Mouse (Mus musculus) left cerebral cortex, adult 8-10 months (tissue): ENCODE data around the gene Sec14l4. TPM values are rescaled to one million over a fixed set of nuclear protein-coding genes. Genes with fewer than 3 reads are reported as not detected.
A peak's percentile ranks its signal among the peaks of the same experiment; 100 is the strongest.

ENCODE experiments used
- DNase-seq, 2 experiments: peaks; one replicate each; pipeline ENCODE4 v3.0.0; 2022; ENCODE audit warnings: low spot score in 2 of 2
- total RNA-seq, 4 experiments: library from RNA; stranded (reverse); gene quantifications; 2 replicates each; pipeline ENCODE4 v1.2.4; 2022

Sec14l4 gene
- total RNA-seq, 4 experiments from 2014 or later: 0.23 to 1.0 (median 0.37) TPM

GRCm38 (mm10) chr11:4078267-4078933 is 47.1 kb downstream of the Sec14l4 start:
- DNase-seq: no peak

- DNase-seq: peak; percentile 28 to 61
These were observed 49.0 kb downstream of the Sec14l4 start for GRCm38 (mm10) chr11:4080219-4080618.

- DNase-seq: peak in 1 of 2 experiments; percentile 52
These were observed 52.2 kb downstream of the Sec14l4 start for GRCm38 (mm10) chr11:4083316-4084078.

GRCm38 (mm10) chr11:4086246-4086645 is 55.0 kb downstream of the Sec14l4 start:
- no peak for DNase-seq

- peak in 1 of 2 experiments; percentile 59 for DNase-seq
These were observed 56.0 kb downstream of the Sec14l4 start for GRCm38 (mm10) chr11:4087267-4087666.

GRCm38 (mm10) chr11:4093459-4094377 is 62.5 kb downstream of the Sec14l4 start:
- DNase-seq: peak in 1 of 2 experiments; percentile 52

GRCm38 (mm10) chr11:4094378-4095170 is 63.3 kb downstream of the Sec14l4 start:
- peak in 1 of 2 experiments; percentile 64 for DNase-seq

- peak in 1 of 2 experiments; percentile 56 for DNase-seq
These were observed 64.2 kb downstream of the Sec14l4 start, which contains the start of gene Mtfp1 for GRCm38 (mm10) chr11:4095171-4096053. TSS of gene Mtfp1 (minus strand) at chr11:4095445.

GRCm38 (mm10) chr11:4096054-4096984 is 65.1 kb downstream of the Sec14l4 start:
- peak; percentile 94 to 99 for DNase-seq

GRCm38 (mm10) chr11:4097091-4097621 is 65.9 kb downstream of the Sec14l4 start:
- no peak for DNase-seq

Other genes with a start within 250 kb of the Sec14l4 start
- gene Osbp2, start 167.6 kb upstream of the Sec14l4 start, total RNA-seq: 100 to 1,000 TPM; 105 to 126 (median 115) TPM
- gene 4921536K21Rik, start 136.4 kb upstream of the Sec14l4 start, total RNA-seq: under 1 TPM; 0.21 to 0.86 (median 0.57) TPM
- gene Dusp18, start 136.2 kb upstream of the Sec14l4 start, total RNA-seq: 10 to 100 TPM; 17.5 to 19.6 (median 18.1) TPM
- 10 to 100 TPM; 17.3 to 20.6 (median 19.9) TPM for gene Slc35e4, start 116.8 kb upstream of the Sec14l4 start, total RNA-seq
- gene Tcn2, start 99.3 kb upstream of the Sec14l4 start, total RNA-seq: 10 to 100 TPM; 17.0 to 37.4 (median 23.1) TPM
- gene Pes1, start 67.5 kb upstream of the Sec14l4 start, total RNA-seq: 10 to 100 TPM; 38.5 to 47.9 (median 41.2) TPM
- gene 4930556J24Rik, start 54.7 kb upstream of the Sec14l4 start, total RNA-seq: not detected
- 10 to 100 TPM; 11.1 to 12.4 (median 12.1) TPM for gene Gal3st1, start 47.8 kb upstream of the Sec14l4 start, total RNA-seq
- gene Sec14l3, start 33.4 kb downstream of the Sec14l4 start, total RNA-seq: 1 to 10 TPM; 1.0 to 1.7 (median 1.4) TPM
- 10 to 100 TPM; 67.7 to 84.0 (median 72.4) TPM for gene Mtfp1, start 64.0 kb downstream of the Sec14l4 start, total RNA-seq
- 10 to 100 TPM; 35.3 to 36.8 (median 36.4) TPM for gene Sec14l2, start 92.0 kb downstream of the Sec14l4 start, total RNA-seq
- gene Rnf215, start 103.7 kb downstream of the Sec14l4 start, total RNA-seq: 10 to 100 TPM; 24.8 to 35.0 (median 31.1) TPM
- 10 to 100 TPM; 19.3 to 21.1 (median 19.9) TPM for gene Ccdc157, start 128.8 kb downstream of the Sec14l4 start, total RNA-seq
- gene Sf3a1, start 128.9 kb downstream of the Sec14l4 start, total RNA-seq: 10 to 100 TPM; 57.1 to 70.2 (median 61.6) TPM
- gene Tbc1d10a, start 155.3 kb downstream of the Sec14l4 start, total RNA-seq: 10 to 100 TPM; 24.1 to 33.2 (median 28.3) TPM
- 1 to 10 TPM; 3.1 to 5.9 (median 4.4) TPM for gene Castor1, start 186.8 kb downstream of the Sec14l4 start, total RNA-seq
- under 1 TPM in 2 of 4 experiments, not detected in 2; 0.53 to 0.55 TPM for gene Osm, start 205.0 kb downstream of the Sec14l4 start, total RNA-seq
- 1 to 10 TPM in 1 of 4 experiments, under 1 TPM in 3; 0.66 to 1.3 (median 0.94) TPM for gene Lif, start 226.1 kb downstream of the Sec14l4 start, total RNA-seq